Mouse (Mus musculus) embryonic stem cell, embryonic (primary cell): ENCODE measurements at regions not wholly inside any gene's neighbourhood (a gene's known extent, or its start where the extent isn't known, plus 50 kb on each side); places are given as distances from the start of the nearest gene placed in this dataset.

Source experiments
- CTCF ChIA-PET, 4 experiments: fragments of 300-600 bp in 2 of 4; fragments of 350-600 bp in 2 of 4; sonication (Branson Sonifier 250); formaldehyde crosslinking; loops; one replicate each; lab custom pipeline; 2022; ENCODE audit warnings: inconsistent platforms in 2 of 4; lab: Charles Lee
- POLR2A ChIA-PET, 4 experiments: fragments of 300-600 bp in 2 of 4; fragments of 350-600 bp in 2 of 4; sonication (Branson Sonifier 250); formaldehyde crosslinking; loops; one replicate each; lab custom pipeline; 2022; ENCODE audit warnings: antibody characterized with exemption in 4 of 4, inconsistent platforms in 1 of 4; lab: Charles Lee

GRCm38 (mm10) chr4:70004966-70005365 lies 405.3 kb downstream of the Cdk5rap2 start:
- POLR2A ChIA-PET = no interaction called here
- CTCF ChIA-PET = no interaction called here

DNA sequence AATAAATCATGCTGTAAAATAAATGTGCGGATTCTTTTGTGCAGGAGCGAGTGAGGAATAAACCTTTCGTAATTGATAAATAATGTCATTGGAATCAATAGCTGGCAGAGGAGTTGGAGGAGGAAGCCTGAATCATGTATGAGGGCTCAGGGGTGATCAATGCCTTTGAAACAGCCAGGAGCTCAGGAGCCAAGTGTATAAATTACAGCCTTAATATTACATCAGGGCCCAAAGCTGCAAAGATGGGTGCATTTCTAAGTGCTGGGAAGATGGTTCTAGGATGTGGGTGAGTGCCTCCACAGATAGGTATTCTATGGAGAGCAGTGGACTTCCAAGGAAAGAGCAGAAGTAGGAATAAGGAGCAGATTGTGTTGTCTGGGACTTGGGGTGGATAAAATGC lies 417.0 kb downstream of the Cdk5rap2 start:
- ChIA-PET POLR2A (interaction anchor here in 1 of 4 experiments (0.7 kb wide), 1 partner anchor 43 kb away, joined by 3 read pairs; no protein-coding TSS in a partner anchor), CTCF (no interaction called here)

DNA sequence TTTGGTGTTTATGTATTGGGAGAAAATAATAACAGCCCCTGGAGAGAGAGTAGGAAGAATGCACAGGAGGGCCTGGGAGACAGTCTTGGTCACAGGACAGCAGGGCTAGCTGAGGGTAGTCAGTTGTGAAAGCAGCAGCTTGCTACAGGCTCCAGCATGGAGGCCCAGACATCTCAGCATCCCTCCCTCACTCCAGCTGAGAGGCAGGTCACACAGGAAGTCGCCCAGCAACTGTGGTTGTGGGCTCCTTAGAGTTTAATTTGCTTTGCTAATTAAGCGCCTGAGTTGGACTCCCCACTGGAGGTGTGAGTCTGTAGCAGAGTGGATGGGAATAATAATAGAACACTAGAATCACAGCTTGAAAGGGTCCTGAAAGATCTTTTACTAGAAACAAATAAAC lies 436.0 kb downstream of the Cdk5rap2 start:
- ChIA-PET CTCF (no interaction called here), POLR2A (no interaction called here)

DNA sequence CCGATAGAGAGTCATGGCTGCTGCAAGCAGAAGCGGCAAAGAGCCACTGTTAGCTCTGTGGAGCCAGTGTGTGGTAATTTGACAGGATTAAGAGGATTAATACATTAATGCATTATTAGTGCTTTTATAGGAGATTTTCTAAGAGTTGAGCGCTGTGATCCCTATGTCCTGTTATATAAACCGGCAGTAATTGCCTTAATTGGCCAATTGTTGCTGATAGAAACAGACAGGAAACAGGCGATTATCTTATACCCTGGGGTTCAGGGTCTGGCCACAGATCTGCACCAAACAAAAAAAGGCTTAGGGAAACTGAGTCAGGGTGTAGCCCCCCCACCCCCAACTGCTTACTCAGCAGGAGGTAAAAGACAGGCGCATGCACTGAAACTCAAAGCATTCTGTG lies 436.7 kb downstream of the Cdk5rap2 start:
- ChIA-PET CTCF (no interaction called here), POLR2A (no interaction called here)

- CTCF ChIA-PET = no interaction called here
These were observed 438.5 kb downstream of the Cdk5rap2 start for GRCm38 (mm10) chr4:69971721-69972120.

GRCm38 (mm10) chr4:69968424-69968823 lies 441.8 kb downstream of the Cdk5rap2 start:
- ChIA-PET CTCF (no interaction called here), POLR2A (no interaction called here)

More at GRCm38 (mm10) chr4:69971721-69972120, 438.5 kb downstream of the Cdk5rap2 start:
- POLR2A ChIA-PET = no interaction called here
